Mouse (Mus musculus): ENCODE data around the gene Ybey. TPM values are rescaled to one million over a fixed set of nuclear protein-coding genes. Genes with fewer than 3 reads are reported as not detected.

The Ybey gene
- polyA plus RNA-seq, 1 experiment from 2014 or later = 3.3 TPM

GRCm38 (mm10) chr10:76455289-76455688, 13.6 kb downstream of the Ybey start:
- Histone ChIP-seq H3K4me3 (ENCODE audit: low read depth, low read length) (no peak overlapping the region), H3K9me3 (ENCODE audit: control insufficient read depth, low read length) (0 out of 2 replicates have a peak, but pooled peaks cover 9% of the 10 kb centered on the region), H3K36me3 (ENCODE audit: control insufficient read depth, insufficient read depth, low read length) (no peaks in the 10 kb centered on the region), H3K4me2 (ENCODE audit: low read depth, low read length) (no peak overlapping the region), H3K27ac (replicated peaks; ENCODE audit: low read depth, low read length) (no peak overlapping the region), H3K9ac (ENCODE audit: low read depth, low read length) (no peak overlapping the region), H3K27me3 (replicated peaks; ENCODE audit: control insufficient read depth, insufficient read depth, low read length) (no peaks in the 10 kb centered on the region), H3K4me1 (ENCODE audit: control insufficient read depth, insufficient read depth, low read length) (no peaks in the 10 kb centered on the region)
- WGBS = 42% methylated on average over 5 of the region's 5 CpGs
- ATAC-seq (ENCODE audit: low read depth) = no peak
- peak; percentile 31 for DNase-seq (ENCODE audit: low spot score)

- Histone ChIP-seq H3K27me3 (replicated peaks; ENCODE audit: control insufficient read depth, insufficient read depth, low read length) (no peaks in the 10 kb centered on the region), H3K9ac (ENCODE audit: low read depth, low read length) (no peak within 1 kb of the TSS), H3K4me1 (ENCODE audit: control insufficient read depth, insufficient read depth, low read length) (no peaks in the 10 kb centered on the region), H3K4me2 (ENCODE audit: low read depth, low read length) (no peak within 1 kb of the TSS), H3K27ac (replicated peaks; ENCODE audit: low read depth, low read length) (no peak within 1 kb of the TSS), H3K36me3 (ENCODE audit: control insufficient read depth, insufficient read depth, low read length) (no peaks in the 10 kb centered on the region), H3K9me3 (ENCODE audit: control insufficient read depth, low read length) (no peaks in the 10 kb centered on the region), H3K4me3 (ENCODE audit: low read depth, low read length) (no peak within 1 kb of the TSS)
- WGBS = 56% methylated on average over 5 of the region's 5 CpGs
- DNase-seq (ENCODE audit: low spot score) (no peak), ATAC-seq (ENCODE audit: low read depth) (no peak)
Measured at GRCm38 (mm10) chr10:76448851-76449250, 20.1 kb downstream of the Ybey start, which contains the start of gene 2610028H24Rik. Gene 2610028H24Rik (plus strand): TSS chr10:76449081.

GRCm38 (mm10) chr10:76447406-76448229, 21.3 kb downstream of the Ybey start:
- no peak for ATAC-seq (ENCODE audit: low read depth)
- DNase-seq (ENCODE audit: low spot score) = peak; percentile 35

DNA sequence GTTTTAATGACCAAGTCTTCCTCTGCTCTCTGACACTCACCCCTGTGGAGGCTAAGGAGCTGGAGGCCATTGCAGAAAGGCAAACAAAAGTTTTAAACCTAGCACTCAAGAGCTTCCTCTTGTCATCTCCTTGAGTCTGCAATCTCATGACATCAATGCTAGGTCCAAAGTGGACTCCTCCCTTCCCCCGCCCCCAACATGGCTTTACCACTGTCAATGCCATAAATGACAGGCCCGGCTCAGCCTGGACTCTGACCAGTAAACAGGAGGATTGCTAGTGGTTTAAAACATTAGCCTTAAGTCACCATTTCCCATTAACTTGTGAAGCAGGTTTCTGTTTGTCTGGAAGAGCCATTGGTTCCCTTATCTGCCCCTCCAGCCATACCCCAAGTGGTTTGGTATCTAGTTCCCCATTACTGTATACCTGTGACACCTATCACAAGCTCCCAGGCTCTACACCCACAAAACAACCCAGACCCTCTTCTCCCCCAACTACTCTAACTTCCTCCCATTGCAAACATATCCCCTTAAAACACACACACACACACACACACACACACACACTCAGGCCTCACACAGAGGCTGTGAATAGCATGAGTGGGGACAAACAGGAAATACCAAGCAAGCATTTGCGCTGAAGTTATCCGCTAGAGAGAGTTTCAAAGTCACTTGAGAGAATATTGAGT, 22.8 kb downstream of the Ybey start:
- no peaks in the 10 kb centered on the region for H3K9me3 ChIP-seq (ENCODE audit: control insufficient read depth, low read length)
- ATAC-seq (ENCODE audit: low read depth) (no peak), DNase-seq (ENCODE audit: low spot score) (peak; percentile 23)
- H3K4me3 ChIP-seq (ENCODE audit: low read depth, low read length) = no peak overlapping the region
- peaks cover 5% of the 10 kb centered on the region; the same call in 1 of the 2 replicates for H3K4me1 ChIP-seq (ENCODE audit: control insufficient read depth, insufficient read depth, low read length)
- no peak overlapping the region for H3K27ac ChIP-seq (replicated peaks; ENCODE audit: low read depth, low read length)
- 73% methylated on average over 4 of the region's 4 CpGs for WGBS
- H3K36me3 ChIP-seq (ENCODE audit: control insufficient read depth, insufficient read depth, low read length) = no peaks in the 10 kb centered on the region
- H3K9ac ChIP-seq (ENCODE audit: low read depth, low read length) = no peak overlapping the region
- H3K4me2 ChIP-seq (ENCODE audit: low read depth, low read length) = no peak overlapping the region
- no peaks in the 10 kb centered on the region for H3K27me3 ChIP-seq (replicated peaks; ENCODE audit: control insufficient read depth, insufficient read depth, low read length)

More at GRCm38 (mm10) chr10:76447406-76448229, 21.3 kb downstream of the Ybey start:
- Histone ChIP-seq H3K27me3 (replicated peaks; ENCODE audit: control insufficient read depth, insufficient read depth, low read length) (no peaks in the 10 kb centered on the region), H3K27ac (replicated peaks; ENCODE audit: low read depth, low read length) (no peak overlapping the region), H3K4me3 (ENCODE audit: low read depth, low read length) (no peak overlapping the region), H3K9me3 (ENCODE audit: control insufficient read depth, low read length) (no peaks in the 10 kb centered on the region), H3K9ac (ENCODE audit: low read depth, low read length) (no peak overlapping the region), H3K36me3 (ENCODE audit: control insufficient read depth, insufficient read depth, low read length) (no peaks in the 10 kb centered on the region), H3K4me1 (ENCODE audit: control insufficient read depth, insufficient read depth, low read length) (no peaks in the 10 kb centered on the region), H3K4me2 (ENCODE audit: low read depth, low read length) (no peak overlapping the region)
- WGBS = 68% methylated on average over 15 of the region's 15 CpGs

GRCm38 (mm10) chr10:76442178-76443088, 26.5 kb downstream of the Ybey start, which contains the start of gene Pcnt:
Gene Pcnt (minus strand): TSS chr10:76442786.
- Histone ChIP-seq H3K4me2 (ENCODE audit: low read depth, low read length) (peak within 1 kb of the TSS; percentile 51), H3K9me3 (ENCODE audit: control insufficient read depth, low read length) (no peaks in the 10 kb centered on the region), H3K36me3 (ENCODE audit: control insufficient read depth, insufficient read depth, low read length) (peaks cover 20% of the 10 kb centered on the region), H3K27me3 (replicated peaks; ENCODE audit: control insufficient read depth, insufficient read depth, low read length) (no peaks in the 10 kb centered on the region), H3K27ac (replicated peaks; ENCODE audit: low read depth, low read length) (peak within 1 kb of the TSS; percentile 98), H3K4me1 (ENCODE audit: control insufficient read depth, insufficient read depth, low read length) (peaks cover 5% of the 10 kb centered on the region; the same call in 1 of the 2 replicates), H3K4me3 (ENCODE audit: low read depth, low read length) (peak within 1 kb of the TSS; percentile 95), H3K9ac (ENCODE audit: low read depth, low read length) (peak within 1 kb of the TSS; percentile 86)
- WGBS = under 1% methylated on average over 64 of the region's 78 CpGs
- ATAC-seq (ENCODE audit: low read depth) (peak; percentile 99), DNase-seq (ENCODE audit: low spot score) (peak; percentile 99)

GRCm38 (mm10) chr10:76440281-76440680, 28.6 kb downstream of the Ybey start, which contains the start of gene AC141477.1:
Gene AC141477.1 (minus strand): TSS chr10:76440444.
- Histone ChIP-seq H3K4me3 (ENCODE audit: low read depth, low read length) (no peak within 1 kb of the TSS), H3K9me3 (ENCODE audit: control insufficient read depth, low read length) (no peaks in the 10 kb centered on the region), H3K9ac (ENCODE audit: low read depth, low read length) (no peak within 1 kb of the TSS), H3K36me3 (ENCODE audit: control insufficient read depth, insufficient read depth, low read length) (peaks cover 39% of the 10 kb centered on the region), H3K4me1 (ENCODE audit: control insufficient read depth, insufficient read depth, low read length) (peaks cover 5% of the 10 kb centered on the region; the same call in 1 of the 2 replicates), H3K27ac (replicated peaks; ENCODE audit: low read depth, low read length) (no peak within 1 kb of the TSS), H3K4me2 (ENCODE audit: low read depth, low read length) (peak within 1 kb of the TSS; percentile 51), H3K27me3 (replicated peaks; ENCODE audit: control insufficient read depth, insufficient read depth, low read length) (no peaks in the 10 kb centered on the region)
- no peak for ATAC-seq (ENCODE audit: low read depth)
- WGBS = 94% methylated on average over 17 of the region's 17 CpGs
- DNase-seq (ENCODE audit: low spot score) = no peak

DNA sequence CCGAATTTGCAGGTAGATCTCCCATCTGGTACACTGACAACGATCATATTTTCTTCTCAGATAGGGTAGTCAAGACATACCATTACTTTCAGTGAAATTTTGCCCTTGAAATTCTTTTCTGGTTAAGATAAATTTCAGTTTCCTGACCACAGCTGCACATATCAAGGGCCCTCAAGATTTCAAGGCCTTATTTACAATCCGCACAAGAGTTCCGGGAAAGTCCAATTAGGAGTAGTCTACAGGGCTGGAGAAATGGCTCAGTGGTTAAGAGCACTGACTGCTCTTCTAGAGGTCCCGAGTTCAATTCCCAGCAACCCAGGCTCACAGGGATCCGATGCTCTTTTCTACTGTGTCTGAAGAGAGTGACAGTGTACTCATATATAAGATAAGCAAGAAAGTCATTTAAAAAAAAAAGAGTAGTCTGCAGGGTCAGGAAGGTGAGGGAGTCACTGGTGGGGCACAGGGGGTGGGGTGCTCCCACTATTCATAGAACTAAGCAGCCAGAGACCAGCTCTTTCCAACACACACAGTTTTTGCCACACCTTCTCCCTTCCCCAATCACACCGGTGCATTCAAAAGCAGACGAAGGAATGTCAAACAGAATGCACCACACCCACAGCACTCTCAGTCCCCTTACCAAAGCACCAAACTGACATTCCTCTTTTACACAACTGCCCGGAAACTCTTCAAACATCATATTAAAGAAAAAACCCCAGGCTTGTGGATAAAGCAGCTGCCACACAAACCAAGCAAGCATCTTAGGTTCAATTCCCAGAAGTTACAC, 29.6 kb downstream of the Ybey start:
- no peak for ATAC-seq (ENCODE audit: low read depth)
- 93% methylated on average over 9 of the region's 9 CpGs for WGBS
- Histone ChIP-seq H3K4me3 (ENCODE audit: low read depth, low read length) (no peak overlapping the region), H3K27ac (replicated peaks; ENCODE audit: low read depth, low read length) (no peak overlapping the region), H3K9ac (ENCODE audit: low read depth, low read length) (no peak overlapping the region), H3K4me2 (ENCODE audit: low read depth, low read length) (no peak overlapping the region), H3K9me3 (ENCODE audit: control insufficient read depth, low read length) (no peaks in the 10 kb centered on the region), H3K36me3 (ENCODE audit: control insufficient read depth, insufficient read depth, low read length) (peaks cover 49% of the 10 kb centered on the region), H3K4me1 (ENCODE audit: control insufficient read depth, insufficient read depth, low read length) (peaks cover 5% of the 10 kb centered on the region; the same call in 1 of the 2 replicates), H3K27me3 (replicated peaks; ENCODE audit: control insufficient read depth, insufficient read depth, low read length) (no peaks in the 10 kb centered on the region)
- no peak for DNase-seq (ENCODE audit: low spot score)
